Mouse (Mus musculus) natural killer cell, adult 2 months (primary cell): ENCODE data around the gene Idh1.

Experiments used
- DNase-seq, 2 experiments: peaks; one replicate each; pipeline ENCODE4 v3.0.0; 2022; ENCODE audit warnings: low spot score in 2 of 2

Gene Idh1

DNA sequence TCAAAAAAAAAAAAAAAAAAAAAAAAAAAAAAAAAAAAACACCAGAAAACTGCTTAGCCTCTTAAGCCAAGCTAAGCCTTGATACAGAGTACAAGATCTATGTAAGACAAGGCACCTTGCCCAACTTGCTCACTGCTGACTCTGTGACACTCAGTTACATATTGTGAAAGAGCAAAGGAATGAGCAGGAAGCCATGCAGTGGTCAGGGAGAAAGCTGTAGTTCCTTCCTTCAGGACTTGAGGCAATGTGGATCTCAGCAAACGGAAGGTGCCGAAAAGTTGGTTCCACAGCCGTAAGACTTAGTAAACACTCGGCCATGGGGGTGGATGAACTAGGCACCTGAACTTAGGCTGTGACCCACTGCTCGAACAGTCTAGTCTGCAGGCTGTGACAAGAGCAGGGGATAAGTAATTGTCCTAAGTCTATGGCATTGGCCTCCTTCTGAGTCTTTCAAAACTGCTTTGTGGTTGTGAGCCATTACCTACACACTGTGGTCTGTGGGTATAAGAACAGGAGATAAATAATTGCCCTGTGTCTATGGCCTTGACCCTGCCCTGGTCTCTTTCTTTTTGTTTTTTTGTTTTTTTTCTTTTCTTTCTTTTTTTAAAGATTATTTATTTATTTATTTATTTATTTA, 72.6 kb downstream of the Idh1 start:
- no peak for DNase-seq

DNA sequence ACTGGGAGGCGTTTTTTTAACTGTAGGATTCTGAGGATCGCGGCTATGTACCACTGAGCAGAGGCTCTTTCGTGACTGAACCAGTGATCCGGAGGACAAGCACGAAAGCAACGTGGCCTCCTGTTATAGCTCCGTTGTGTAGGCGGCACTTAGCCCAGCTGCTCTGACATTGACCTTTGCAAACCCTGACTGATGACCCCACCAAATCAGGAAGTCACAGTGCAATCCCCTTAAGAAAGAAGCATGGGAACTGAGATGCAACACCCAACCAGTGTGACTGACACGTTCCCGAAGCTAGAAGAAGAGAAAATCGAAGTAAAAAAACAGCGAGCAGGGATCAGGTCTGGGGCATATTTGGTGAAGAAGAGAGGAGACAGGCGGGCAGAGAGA, 73.5 kb downstream of the Idh1 start:
- DNase-seq = no peak

DNA sequence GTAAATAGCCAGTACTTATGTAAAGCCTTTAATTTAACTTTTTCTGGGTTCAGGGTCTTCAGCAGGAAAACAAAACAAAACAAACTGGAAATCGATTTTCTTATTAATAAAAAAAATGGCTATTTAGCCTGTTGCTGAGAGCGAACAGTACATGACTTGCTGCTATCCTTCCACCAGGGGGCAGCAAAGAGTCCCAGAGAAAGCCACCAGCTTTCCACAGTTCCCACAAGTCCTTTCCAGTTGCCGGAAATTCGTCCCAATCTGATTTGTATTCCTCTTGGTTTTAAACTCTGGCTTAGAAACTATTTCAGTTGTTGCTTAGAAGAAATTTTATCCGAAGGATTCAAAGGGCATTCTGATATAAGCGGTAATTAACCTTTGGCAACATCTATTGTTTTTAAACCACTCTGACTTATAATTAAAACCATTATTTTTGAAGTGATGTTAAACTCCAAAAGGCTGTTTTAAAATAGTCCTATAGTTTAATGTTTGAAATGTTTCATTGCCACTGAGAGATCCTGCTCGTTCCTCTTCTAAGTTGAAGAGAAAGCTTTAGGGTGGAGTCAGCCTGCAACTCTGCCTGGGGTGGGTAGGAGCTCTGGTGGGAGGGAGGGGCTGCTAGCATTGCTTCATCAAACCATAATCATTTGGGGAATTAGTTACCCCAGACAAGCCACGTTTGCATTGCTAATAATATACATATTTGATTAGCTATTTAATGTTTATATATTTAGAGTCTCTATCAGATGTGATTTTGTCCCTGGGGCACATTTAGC, 74.1 kb downstream of the Idh1 start:
- peak; percentile 20 to 26 for DNase-seq

DNA sequence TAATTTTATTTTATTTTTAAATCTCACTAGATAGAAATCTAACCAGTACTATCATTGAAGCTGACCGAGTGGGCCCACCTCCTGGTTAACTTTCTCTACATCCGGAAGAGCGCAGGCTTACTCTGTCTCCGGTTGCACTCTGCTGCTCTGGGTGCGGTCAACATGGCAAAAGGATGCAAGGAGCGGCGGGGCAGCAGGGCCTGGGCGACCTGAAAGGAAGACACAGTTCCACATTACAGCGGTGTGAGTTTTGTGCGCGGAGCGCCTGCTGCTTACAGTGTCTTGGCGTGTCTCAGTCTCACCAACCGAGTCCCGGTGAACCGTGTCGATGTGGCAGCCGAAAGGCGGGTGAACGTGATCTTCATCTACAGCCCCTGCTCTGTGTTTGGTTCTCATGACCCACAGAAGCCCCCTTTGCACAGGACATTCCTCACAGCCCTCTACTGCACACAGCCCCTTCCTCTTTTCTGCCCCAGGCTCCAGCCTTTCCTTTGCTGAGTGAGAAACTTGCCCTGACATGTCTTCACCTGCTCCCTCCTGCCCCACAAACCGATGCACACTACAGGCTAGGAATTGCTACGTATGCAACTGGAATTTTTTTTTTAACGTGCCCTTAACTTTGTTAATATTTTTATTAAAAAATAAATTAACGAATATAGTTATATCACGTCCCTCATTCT, 76.4 kb downstream of the Idh1 start:
- no peak for DNase-seq

DNA sequence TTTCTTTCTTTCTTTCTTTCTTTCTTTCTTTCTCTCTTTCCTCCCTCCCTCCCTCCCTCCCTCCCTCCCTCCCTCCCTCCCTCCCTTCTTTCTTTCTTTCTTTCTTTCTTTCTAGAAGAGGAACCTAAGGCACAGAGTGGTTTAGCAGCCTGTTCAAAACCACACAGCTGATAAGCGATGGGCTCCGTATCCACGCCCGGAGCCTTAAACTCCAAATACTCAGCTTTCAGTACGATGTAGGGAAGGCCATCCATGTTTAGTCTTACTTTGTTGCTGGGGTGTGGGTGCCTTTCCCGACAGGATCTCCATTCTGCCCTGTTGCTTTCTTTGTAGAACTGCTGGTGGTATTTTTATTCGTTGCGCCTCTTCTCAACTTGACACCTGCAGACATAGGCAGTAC, 77.1 kb downstream of the Idh1 start:
- no peak for DNase-seq
